Mouse (Mus musculus) bone marrow, adult 2 months (tissue): Measurements from ENCODE around the gene Dcaf4.

Experiments
- CTCF ChIP-seq: fragments of 200-500 bp; IDR thresholded peaks from 2 replicates; pipeline ENCODE4 v1.5.1; 2011; ENCODE audit warnings: low read length, control low read depth; ENCODE audit not compliant: control insufficient read depth, insufficient read depth
- POLR2A ChIP-seq: fragments of 200-500 bp; IDR thresholded peaks from 2 replicates; pipeline ENCODE4 v1.6.1; 2011; ENCODE audit warnings: low read depth, mild to moderate bottlenecking, control low read depth, low read length, borderline replicate concordance; ENCODE audit not compliant: control insufficient read depth

DNA sequence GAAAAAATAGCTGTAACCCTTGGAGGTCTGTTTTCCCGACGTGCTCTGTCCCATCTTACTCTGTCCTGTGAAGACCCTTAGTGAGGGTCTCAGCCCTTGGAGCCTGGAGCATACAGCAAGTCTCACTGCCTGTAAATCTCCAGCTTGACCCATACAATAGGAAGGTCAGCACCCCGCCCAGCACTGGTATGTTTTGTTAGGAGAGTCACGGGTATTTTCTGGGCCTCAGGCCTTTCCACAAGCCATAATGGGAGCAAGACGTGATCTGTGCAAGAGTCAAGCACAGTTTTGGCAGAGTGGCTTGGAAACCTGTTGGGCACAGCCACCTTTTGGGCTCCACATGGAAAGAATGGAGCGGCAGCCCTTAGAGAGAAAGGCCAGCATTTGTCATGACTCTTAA, 7.5 kb downstream of the Dcaf4 start:
- no peak for TF ChIP-seq POLR2A
- TF ChIP-seq CTCF: no peak
